Mouse (Mus musculus): ENCODE results near the gene Gm11127.

GRCm38 (mm10) chr17:36021309-36021708 is 36.9 kb downstream of the Gm11127 start:
- TF ChIP-seq POLR2A (IDR thresholded peaks at IDR 0.05; ENCODE audit: insufficient read depth, low read depth, low read length) (no peak), CTCF (IDR thresholded peaks at IDR 0.05) (no peak), EP300 (IDR thresholded peaks at IDR 0.05; ENCODE audit: insufficient read depth, low read depth, low read length) (no peak)
